Mouse (Mus musculus) G1E (cell line): Measurements from ENCODE around the gene Ufd1.

Experiments
- CTCF ChIP-seq: IDR thresholded peaks from 2 replicates; pipeline ENCODE4 v1.5.1; 2012; ENCODE audit warnings: low read depth, low read length, inconsistent platforms, mixed read lengths
- GATA1 ChIP-seq: IDR thresholded peaks from 2 replicates; pipeline ENCODE4 v1.6.1; 2012; ENCODE audit warnings: borderline replicate concordance, low read length, inconsistent platforms, mixed read lengths
- GATA2 ChIP-seq: IDR thresholded peaks from 2 replicates; pipeline ENCODE4 v1.6.1; 2012; ENCODE audit warnings: low read depth, low read length, inconsistent platforms, borderline replicate concordance
- POLR2AphosphoS5 ChIP-seq: IDR thresholded peaks from 2 replicates; pipeline ENCODE4 v1.6.1; 2012; ENCODE audit warnings: low read depth, low read length, inconsistent platforms; ENCODE audit not compliant: insufficient replicate concordance
- TAL1 ChIP-seq: conservative IDR thresholded peaks from 2 replicates; pipeline ENCODE4 v1.6.1; 2012; ENCODE audit warnings: low read depth, low read length, inconsistent platforms, mixed read lengths

DNA sequence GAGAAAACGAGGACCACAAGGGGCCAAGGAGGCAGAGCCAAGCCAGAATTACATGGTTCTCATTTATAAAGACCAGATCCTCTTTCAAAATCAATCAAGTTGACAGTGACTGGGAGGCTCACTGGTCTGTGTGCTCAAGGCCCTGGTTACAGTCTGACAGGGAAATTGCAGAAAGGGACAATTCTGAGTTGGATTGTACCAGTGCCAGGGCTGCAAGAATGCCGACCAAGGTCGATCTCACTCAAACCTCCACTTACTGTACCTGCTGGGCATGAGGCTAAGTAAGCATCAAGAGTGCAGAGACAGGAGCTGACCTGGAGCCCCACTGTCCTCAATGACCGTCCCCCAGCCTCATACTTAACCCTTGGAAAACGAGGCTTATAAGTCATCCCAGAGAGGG, 13.4 kb upstream of the Ufd1 start:
- TF ChIP-seq CTCF (no peak), GATA1 (no peak), POLR2AphosphoS5 (no peak), GATA2 (no peak), TAL1 (no peak)
